Mouse (Mus musculus): ENCODE measurements around the gene Etv6.

GRCm38 (mm10) chr6:134182301-134182948 lies 146.9 kb downstream of the Etv6 start:
- no peak for TF ChIP-seq CTCF (IDR thresholded peaks at IDR 0.05; ENCODE audit: low read depth, low read length)
- TF ChIP-seq POLR2A (IDR thresholded peaks at IDR 0.05; ENCODE audit: borderline replicate concordance, low read depth, low read length) = no peak
